Mouse (Mus musculus): ENCODE measurements around the gene Cirbp.

The Cirbp gene

GRCm38 (mm10) chr10:80137626-80138552, 27.9 kb upstream of the Cirbp start:
- peak; percentile 77 for DNase-seq (ENCODE audit: low read depth, low spot score)

DNA sequence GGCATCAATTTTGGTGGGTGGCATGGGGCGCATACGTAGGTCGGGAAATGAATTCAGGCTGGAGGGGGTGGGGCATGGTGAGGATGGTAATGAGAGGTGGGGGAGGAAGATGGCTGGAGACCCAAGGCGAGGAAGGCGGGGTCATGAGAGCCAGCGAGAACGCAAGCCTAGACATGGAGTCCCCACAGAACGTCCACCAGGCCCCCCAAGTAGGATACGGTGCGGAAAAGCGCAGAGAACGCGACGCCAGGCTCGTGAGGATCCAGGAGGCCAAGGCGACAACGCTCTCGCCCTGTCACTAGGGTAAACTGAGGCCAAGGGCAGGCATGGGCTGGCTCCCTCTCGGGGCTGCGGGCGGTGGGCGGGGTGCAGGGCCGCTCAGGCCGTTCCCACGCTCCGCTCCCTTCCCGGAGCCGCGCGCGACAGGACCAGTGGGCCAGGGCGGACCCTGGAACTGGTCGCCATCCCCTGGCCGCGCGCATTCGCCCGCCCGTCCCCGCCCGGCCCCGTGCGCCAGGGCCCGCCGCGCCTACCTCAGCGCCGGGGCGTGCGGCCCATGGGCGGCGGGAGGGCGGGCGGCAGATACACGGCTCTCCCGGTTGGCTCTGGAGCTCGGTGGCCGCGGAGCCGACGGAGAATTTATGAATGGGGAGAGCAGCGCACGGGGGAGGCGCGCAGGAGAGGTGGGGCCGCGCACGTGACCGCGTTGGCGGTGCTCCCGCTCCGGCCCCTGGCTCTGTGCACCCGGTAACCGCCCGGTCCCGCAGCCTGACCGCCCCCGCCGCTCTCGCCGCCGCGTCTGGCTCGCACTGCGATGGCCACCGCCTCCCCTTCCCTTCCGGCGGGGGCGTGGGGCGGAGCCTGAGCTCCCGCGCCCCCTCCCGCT, 27.0 kb upstream of the Cirbp start, which contains the start of gene Atp5d:
Gene Atp5d (plus strand): TSS at position 80 of the 886 bp plus-strand sequence.
- peak; percentile 89 for DNase-seq (ENCODE audit: low read depth, low spot score)

DNA sequence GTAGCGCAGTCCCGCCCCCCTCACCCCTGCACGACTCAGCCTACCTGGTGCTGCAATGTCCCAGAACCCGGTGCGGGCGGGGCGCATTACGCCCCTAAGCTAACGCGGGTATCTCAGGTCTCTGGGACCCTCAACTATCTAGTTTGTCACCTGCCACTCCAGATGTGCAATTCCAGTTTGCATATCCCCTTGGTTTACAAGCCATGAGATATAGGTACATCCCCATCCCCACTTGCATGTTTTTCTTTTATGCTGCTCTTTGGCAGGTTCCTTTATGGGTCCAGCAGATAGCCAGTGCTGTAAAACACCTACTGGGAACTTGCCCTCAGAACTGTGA, 26.4 kb upstream of the Cirbp start:
- DNase-seq (ENCODE audit: low read depth, low spot score) = no peak

DNA sequence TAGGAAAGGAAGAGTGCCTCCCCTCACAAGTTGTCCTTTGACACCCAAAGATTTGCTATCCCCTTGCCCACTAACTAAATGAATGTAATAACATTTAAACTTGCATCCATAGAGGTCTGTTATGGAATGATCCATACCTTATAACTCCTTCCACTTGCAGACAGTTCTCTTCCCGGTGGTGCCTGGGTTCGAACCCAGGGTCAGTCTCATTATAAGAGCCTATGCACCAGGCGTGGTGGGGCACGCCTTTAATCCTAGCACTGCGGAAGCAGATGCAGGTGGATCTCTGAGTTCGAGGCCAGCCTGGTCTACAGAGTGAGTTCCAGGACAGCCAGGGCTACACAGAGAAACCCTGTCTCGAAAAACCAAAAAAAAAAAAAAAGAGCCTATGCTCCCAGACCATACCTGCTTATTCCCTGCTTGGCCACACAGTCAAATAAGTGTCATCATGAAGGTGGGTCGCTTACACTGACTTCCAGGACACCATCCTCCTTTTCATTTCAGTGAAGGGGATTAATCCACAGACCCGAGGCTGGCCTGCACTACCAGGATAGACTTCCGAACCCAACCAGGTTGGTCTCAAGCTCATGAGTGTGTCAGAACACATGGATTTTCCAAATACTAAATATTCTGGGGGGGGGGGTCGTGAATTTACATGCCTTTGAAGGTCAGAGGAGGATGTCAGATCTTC, 25.7 kb upstream of the Cirbp start:
- no peak for DNase-seq (ENCODE audit: low read depth, low spot score)

DNA sequence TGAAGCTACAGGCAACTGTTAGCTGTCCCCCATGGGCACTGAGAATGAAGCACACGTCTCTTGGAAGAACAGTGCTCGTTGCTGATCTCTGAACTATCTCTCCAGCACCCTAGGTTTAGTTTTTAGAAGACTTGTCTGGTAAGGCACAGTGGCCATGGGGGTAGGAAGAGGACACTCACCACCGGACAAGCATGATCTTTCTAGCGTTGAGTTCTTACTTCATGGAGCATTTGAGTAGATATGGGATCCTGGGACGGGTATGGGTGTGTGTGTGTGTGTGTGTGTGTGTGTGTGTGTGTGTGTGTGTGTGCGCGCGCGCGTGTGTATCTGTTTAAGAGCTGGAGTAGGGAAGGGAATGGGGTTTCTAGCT, 25.1 kb upstream of the Cirbp start, which contains the start of gene Cbarp:
Gene Cbarp (minus strand): TSS at position 170 of the 370 bp plus-strand sequence.
- no peak for DNase-seq (ENCODE audit: low read depth, low spot score)

DNA sequence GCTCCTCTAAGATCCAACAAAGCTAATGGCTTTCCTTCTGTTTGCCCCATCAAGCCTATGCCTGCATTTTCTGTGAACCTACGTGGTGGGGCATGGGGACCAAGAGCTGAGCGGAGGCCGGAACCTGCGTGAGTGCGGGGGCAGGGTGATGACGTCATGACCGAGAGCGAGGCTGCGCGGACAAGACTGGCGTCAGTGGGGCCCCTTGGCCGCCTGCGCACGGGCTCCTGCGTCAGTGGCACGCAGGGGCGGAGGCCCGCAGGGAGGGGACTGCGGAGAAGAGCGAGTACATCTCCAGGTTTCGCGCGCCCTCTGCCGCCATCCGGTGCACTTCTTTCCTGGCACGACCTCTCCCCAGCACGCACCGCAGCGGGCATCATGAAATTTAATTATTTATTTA, 24.5 kb upstream of the Cirbp start:
- peak; percentile 100 for DNase-seq (ENCODE audit: low read depth, low spot score)

DNA sequence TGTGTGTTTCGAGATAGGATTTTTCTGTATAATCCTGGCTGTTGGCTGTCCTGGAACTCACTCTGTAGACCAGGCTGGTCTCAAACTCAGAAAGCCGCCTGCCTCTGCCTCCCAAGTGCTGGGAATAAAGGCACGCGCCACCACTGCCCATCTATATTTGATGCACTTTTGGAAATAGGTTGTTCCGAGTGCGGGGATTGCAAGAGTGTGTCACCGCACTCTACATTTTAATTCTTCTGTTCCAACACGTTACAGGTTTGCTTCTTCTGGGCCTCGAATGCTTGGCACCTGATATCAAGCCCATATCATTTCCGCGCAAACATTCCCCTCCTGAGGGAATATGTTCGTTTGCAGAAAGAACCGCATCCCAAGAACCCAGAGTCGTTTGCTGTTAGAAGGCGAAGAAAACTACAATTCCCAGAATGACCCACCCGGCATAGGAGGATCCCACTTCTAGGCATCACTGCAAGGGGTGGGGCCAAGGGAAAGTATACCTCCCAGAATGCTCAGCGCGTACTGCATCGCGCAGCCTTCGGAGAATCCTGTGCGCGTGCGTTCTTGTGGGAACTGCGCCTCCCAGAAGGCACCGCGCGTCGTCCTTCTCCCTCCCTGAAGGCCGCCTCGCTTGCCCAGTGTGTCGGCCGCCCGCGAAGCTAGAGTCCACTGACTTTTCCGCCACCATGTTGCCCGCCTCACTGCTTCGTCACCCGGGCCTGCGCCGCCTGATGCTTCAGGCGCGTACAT, 23.8 kb upstream of the Cirbp start:
- peak; percentile 97 for DNase-seq (ENCODE audit: low read depth, low spot score)

DNA sequence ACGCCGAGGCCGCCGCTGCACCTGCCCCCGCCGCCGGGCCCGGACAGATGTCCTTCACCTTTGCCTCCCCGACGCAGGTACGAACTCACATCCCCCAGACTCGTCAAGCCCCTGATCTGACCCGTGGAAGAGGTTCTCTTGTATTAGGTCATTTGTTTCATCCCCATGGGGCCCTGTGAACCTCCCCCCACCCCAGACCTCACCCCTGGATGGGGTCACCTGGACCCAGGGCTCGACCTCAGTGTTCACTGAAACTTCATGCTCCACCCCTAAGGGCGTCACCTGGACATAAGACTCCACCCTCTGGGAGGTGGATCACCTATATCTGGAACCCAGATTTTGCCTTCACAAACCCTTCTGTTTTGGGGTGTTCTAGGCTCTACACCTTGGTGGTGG, 23.3 kb upstream of the Cirbp start:
- no peak for DNase-seq (ENCODE audit: low read depth, low spot score)

GRCm38 (mm10) chr10:80143664-80144063, 22.1 kb upstream of the Cirbp start:
- DNase-seq (ENCODE audit: low read depth, low spot score) = no peak

DNA sequence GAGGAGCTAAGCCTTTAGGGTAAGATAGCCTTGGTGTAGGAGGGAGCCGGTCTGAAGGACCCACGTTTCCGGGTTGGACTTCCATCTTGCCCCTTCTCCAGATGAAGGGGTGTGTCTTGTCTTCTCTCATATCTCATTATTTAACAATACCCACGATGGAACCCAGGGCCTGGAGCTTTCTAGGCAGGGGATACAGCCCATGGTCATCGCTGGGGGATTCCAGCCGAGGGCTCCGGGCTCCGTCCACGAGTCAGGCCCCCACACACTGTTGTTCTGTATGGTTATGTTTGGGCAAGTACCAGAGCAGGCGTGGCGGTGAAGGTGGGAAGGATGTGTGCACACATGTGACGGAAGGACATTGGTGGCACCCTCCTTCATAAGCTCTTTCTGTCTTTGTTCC, 21.6 kb upstream of the Cirbp start:
- no peak for DNase-seq (ENCODE audit: low read depth, low spot score)

- peak; percentile 75 for DNase-seq (ENCODE audit: low read depth, low spot score)
Measured at GRCm38 (mm10) chr10:80144864-80145838, 20.6 kb upstream of the Cirbp start.

DNA sequence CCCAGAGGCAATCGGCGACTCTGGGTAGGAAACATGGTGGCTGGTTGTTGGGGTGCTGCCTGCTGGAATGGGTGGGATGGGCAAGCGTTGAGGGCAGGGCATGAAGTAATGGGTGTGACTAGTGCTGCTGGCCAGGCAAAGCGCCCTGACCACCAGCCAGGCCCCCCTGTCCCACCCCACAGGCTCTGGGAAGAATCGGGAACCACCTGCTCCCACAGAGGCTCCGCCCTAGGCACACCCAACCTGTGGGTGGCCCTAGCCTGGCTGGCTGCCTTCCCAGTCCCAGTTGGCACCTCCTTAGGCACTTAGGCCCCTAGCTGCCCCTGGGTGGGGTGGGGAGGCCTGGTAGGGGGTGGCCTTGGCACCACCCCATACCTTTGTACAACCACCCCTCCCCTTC, 19.9 kb upstream of the Cirbp start:
- no peak for DNase-seq (ENCODE audit: low read depth, low spot score)

GRCm38 (mm10) chr10:80146568-80147011, 19.2 kb upstream of the Cirbp start:
- no peak for DNase-seq (ENCODE audit: low read depth, low spot score)

DNA sequence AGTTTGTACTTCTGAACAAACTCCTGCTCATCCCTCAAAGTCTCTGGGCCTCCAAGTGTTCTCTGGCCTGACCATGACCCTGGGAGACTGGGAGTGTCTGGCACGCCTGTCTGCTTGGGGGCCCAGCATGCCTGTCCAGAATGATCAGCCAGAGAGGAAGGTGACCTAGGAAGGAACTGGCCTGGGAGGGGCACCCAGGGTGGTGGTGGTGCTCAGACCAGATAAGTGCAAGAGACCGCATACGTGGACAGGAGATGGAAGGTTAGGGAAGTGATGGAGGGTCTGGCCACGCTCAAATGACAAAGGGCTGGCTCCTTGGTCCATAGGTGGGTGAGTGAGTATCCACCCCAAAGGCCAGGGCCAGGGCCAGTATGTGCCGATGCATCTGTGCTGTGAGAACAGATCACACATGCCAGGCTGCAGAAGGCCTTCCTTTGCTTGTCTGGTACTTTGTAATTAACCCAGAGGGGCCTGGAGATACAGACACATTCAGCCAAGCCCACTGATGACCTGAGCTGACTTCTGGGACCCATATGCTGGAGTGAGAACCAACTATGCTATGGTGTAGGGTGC, 18.6 kb upstream of the Cirbp start:
- DNase-seq (ENCODE audit: low read depth, low spot score) = no peak

GRCm38 (mm10) chr10:80147719-80148601, 17.8 kb upstream of the Cirbp start, which contains the start of gene Midn:
Gene Midn, plus strand, starts transcription at chr10:80148272.
- DNase-seq (ENCODE audit: low read depth, low spot score) = peak; percentile 84

- DNase-seq (ENCODE audit: low read depth, low spot score) = peak; percentile 96
Measured at GRCm38 (mm10) chr10:80148610-80149290, 17.0 kb upstream of the Cirbp start.

- DNase-seq (ENCODE audit: low read depth, low spot score) = peak; percentile 99
Measured at GRCm38 (mm10) chr10:80149291-80150225, 16.2 kb upstream of the Cirbp start.
